Mouse (Mus musculus) brown adipose tissue, adult 24 weeks (tissue): Measurements from ENCODE around the gene Ubr2. TPM values are rescaled to one million over a fixed set of nuclear protein-coding genes. Genes with fewer than 3 reads are reported as not detected.

Experiments
- H3K27ac ChIP-seq: fragments of 200-500 bp; replicated peaks from 2 replicates; pipeline ENCODE4 v1.5.1; 2012; ENCODE audit warnings: low read depth, mild to moderate bottlenecking, low read length
- H3K4me1 ChIP-seq: fragments of 200-500 bp; 2 replicates; pipeline ENCODE4 v1.6.1; 2012; ENCODE audit warnings: low read length, mixed read lengths; ENCODE audit not compliant: control insufficient read depth, insufficient read depth, insufficient read length
- H3K4me3 ChIP-seq: fragments of 200-500 bp; 2 replicates; pipeline ENCODE4 v1.5.1; 2012; ENCODE audit warnings: low read depth, mild to moderate bottlenecking, low read length, moderate library complexity; ENCODE audit not compliant: insufficient read depth
- polyA plus RNA-seq: library from polyadenylated mRNA; stranded (reverse); fragments of >200 nt; gene quantifications from 2 replicates; pipeline ENCODE4 v1.2.4, GENCODE M21; 2012; ENCODE audit not compliant: missing spikeins, insufficient read depth, insufficient read length

Ubr2 gene
- polyA plus RNA-seq, 1 experiment, result 17.1 TPM

GRCm38 (mm10) chr17:46926192-46926591, 84.2 kb downstream of the Ubr2 start:
- Histone ChIP-seq H3K4me3 (no peak overlapping the region), H3K4me1 (no peaks in the 10 kb centered on the region), H3K27ac (no peak overlapping the region)

- Histone ChIP-seq H3K4me3 (no peak overlapping the region), H3K27ac (no peak overlapping the region), H3K4me1 (no peaks in the 10 kb centered on the region)
These were observed 89.5 kb downstream of the Ubr2 start for GRCm38 (mm10) chr17:46920855-46921254.

GRCm38 (mm10) chr17:46918951-46919350, 91.4 kb downstream of the Ubr2 start:
- no peak overlapping the region for H3K4me3 ChIP-seq
- no peaks in the 10 kb centered on the region for H3K4me1 ChIP-seq

GRCm38 (mm10) chr17:46915129-46915528, 95.2 kb downstream of the Ubr2 start:
- no peak overlapping the region for H3K27ac ChIP-seq
- no peak overlapping the region for H3K4me3 ChIP-seq
- no peaks in the 10 kb centered on the region for H3K4me1 ChIP-seq

More at GRCm38 (mm10) chr17:46918951-46919350, 91.4 kb downstream of the Ubr2 start:
- no peak overlapping the region for H3K27ac ChIP-seq

- Histone ChIP-seq H3K4me3 (no peak overlapping the region), H3K4me1 (no peaks in the 10 kb centered on the region), H3K27ac (no peak overlapping the region)
These were observed 98.0 kb downstream of the Ubr2 start for GRCm38 (mm10) chr17:46912331-46912730.

GRCm38 (mm10) chr17:46910186-46910585, 100.2 kb downstream of the Ubr2 start, which contains the start of gene Prph2:
Gene Prph2, plus strand, starts transcription at chr17:46910459.
- H3K27ac ChIP-seq, result no peak within 1 kb of the TSS
- no peak within 1 kb of the TSS for H3K4me3 ChIP-seq
- H3K4me1 ChIP-seq, result no peaks in the 10 kb centered on the region

- Histone ChIP-seq H3K4me3 (no peak overlapping the region), H3K27ac (no peak overlapping the region), H3K4me1 (no peaks in the 10 kb centered on the region)
These were observed 106.4 kb downstream of the Ubr2 start for GRCm38 (mm10) chr17:46903876-46904490.

GRCm38 (mm10) chr17:46900941-46901340, 109.4 kb downstream of the Ubr2 start:
- Histone ChIP-seq H3K4me3 (no peak overlapping the region), H3K27ac (no peak overlapping the region), H3K4me1 (no peaks in the 10 kb centered on the region; the same call in 1 of the 2 replicates)

GRCm38 (mm10) chr17:46897221-46897950, 113.0 kb downstream of the Ubr2 start:
- H3K4me1 ChIP-seq, result peaks cover 3% of the 10 kb centered on the region
- no peak overlapping the region for H3K27ac ChIP-seq
- H3K4me3 ChIP-seq, result no peak overlapping the region

GRCm38 (mm10) chr17:46895426-46895825, 114.9 kb downstream of the Ubr2 start:
- Histone ChIP-seq H3K4me3 (no peak overlapping the region), H3K4me1 (peaks cover 11% of the 10 kb centered on the region), H3K27ac (no peak overlapping the region; the same call in 1 of the 2 replicates)

- H3K4me1 ChIP-seq, result peaks cover 11% of the 10 kb centered on the region
- H3K27ac ChIP-seq, result peak overlapping the region; percentile 88
- H3K4me3 ChIP-seq, result peak overlapping the region; percentile 75
These were observed 119.3 kb downstream of the Ubr2 start for GRCm38 (mm10) chr17:46890843-46891594.

GRCm38 (mm10) chr17:46890116-46890815, 120.1 kb downstream of the Ubr2 start, which contains the start of gene Tbcc:
Gene Tbcc, plus strand, starts transcription at chr17:46890684.
- Histone ChIP-seq H3K4me3 (peak within 1 kb of the TSS; percentile 75), H3K4me1 (peaks cover 11% of the 10 kb centered on the region), H3K27ac (peak within 1 kb of the TSS; percentile 88)

- peak overlapping the region; percentile 75 for H3K4me3 ChIP-seq
- peaks cover 11% of the 10 kb centered on the region for H3K4me1 ChIP-seq
- H3K27ac ChIP-seq, result peak overlapping the region; percentile 71
These were observed 120.8 kb downstream of the Ubr2 start for GRCm38 (mm10) chr17:46889450-46890084.

- Histone ChIP-seq H3K27ac (peak overlapping the region; percentile 71; the same call in 1 of the 2 replicates), H3K4me3 (peak overlapping the region; percentile 75)
These were observed 121.7 kb downstream of the Ubr2 start for GRCm38 (mm10) chr17:46888511-46889212.

More at GRCm38 (mm10) chr17:46888511-46889212, 121.7 kb downstream of the Ubr2 start:
- peaks cover 11% of the 10 kb centered on the region for H3K4me1 ChIP-seq
